Mouse (Mus musculus) small intestine, adult 2 months (tissue): ENCODE results near the gene Nlgn2.

ENCODE experiments used
- CTCF ChIP-seq: fragments of 200-500 bp; IDR thresholded peaks from 2 replicates; pipeline ENCODE4 v1.5.1; 2012; ENCODE audit warnings: low read depth, mild to moderate bottlenecking, control low read depth, inconsistent platforms, low read length, moderate library complexity, mixed read lengths; ENCODE audit not compliant: insufficient replicate concordance, insufficient read length; ENCODE audit errors: extremely low read depth
- POLR2A ChIP-seq: fragments of 200-500 bp; IDR thresholded peaks from 2 replicates; pipeline ENCODE4 v1.6.1; 2012; ENCODE audit warnings: low read depth, mild to moderate bottlenecking, control low read depth, inconsistent platforms, low read length, moderate library complexity

DNA sequence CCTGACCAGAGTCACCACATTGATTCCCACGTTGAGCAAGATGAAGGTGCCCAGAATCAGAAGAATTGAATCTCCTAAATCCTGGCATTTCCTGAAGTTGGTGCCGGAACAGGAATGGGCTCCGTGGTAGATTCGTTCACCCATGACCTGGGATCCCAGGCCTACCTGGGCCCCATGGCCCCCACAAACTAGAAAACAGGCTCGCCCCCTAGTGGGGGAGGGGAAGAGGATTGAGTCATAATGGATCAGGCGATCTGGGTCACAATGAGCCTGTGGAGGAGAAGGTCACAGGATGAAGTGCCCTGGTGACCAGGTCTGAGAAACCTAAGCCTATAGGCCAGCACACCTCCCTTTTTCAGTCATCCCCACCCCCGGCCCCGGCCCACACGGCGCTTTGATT, 22.4 kb downstream of the Nlgn2 start, which contains the start of gene Gm39566:
- TF ChIP-seq CTCF = peak; percentile 26; the same call in 1 of the 2 replicates
- no peak for TF ChIP-seq POLR2A
